Mouse (Mus musculus) liver, embryonic 11.5 days (tissue): Measurements from ENCODE around the gene Eefsec. TPM values are rescaled to one million over a fixed set of nuclear protein-coding genes. Genes with fewer than 3 reads are reported as not detected.

Source experiments
- ATAC-seq: fragments of 200-750 bp; cut with Nextera tagmentation; replicated peaks from 2 replicates; pipeline ENCODE4 v1.8.0; 2017; ENCODE audit warnings: moderate number of reproducible peaks, mild to moderate bottlenecking, moderate TSS enrichment, moderate library complexity; ENCODE audit not compliant: low FRiP score
- DNase-seq: peaks from one replicate; pipeline ENCODE4 v3.0.0-alpha.2; 2017; ENCODE audit warnings: low spot score
- H3K27ac ChIP-seq: fragments of 300-500 bp; sonication (generic); 2 replicates; pipeline ENCODE4 v1.5.1; 2014; ENCODE audit warnings: mild to moderate bottlenecking, low read depth, low read length, control low read depth
- H3K27me3 ChIP-seq: fragments of 300-500 bp; sonication (generic); replicated peaks from 2 replicates; pipeline ENCODE4 v1.6.1; 2014; ENCODE audit warnings: low read length, mixed read lengths; ENCODE audit not compliant: control insufficient read depth, insufficient read depth
- H3K36me3 ChIP-seq: fragments of 300-500 bp; sonication (generic); 2 replicates; pipeline ENCODE4 v1.6.1; 2014; ENCODE audit warnings: mild to moderate bottlenecking, low read length, moderate library complexity, mixed read lengths; ENCODE audit not compliant: control insufficient read depth, insufficient read depth
- H3K4me1 ChIP-seq: fragments of 300-500 bp; sonication (generic); replicated peaks from 2 replicates; pipeline ENCODE4 v1.6.1; 2014; ENCODE audit warnings: low read length, mixed read lengths; ENCODE audit not compliant: control insufficient read depth, insufficient read depth
- H3K4me2 ChIP-seq: fragments of 300-500 bp; sonication (generic); 2 replicates; pipeline ENCODE4 v1.6.1; 2014; ENCODE audit warnings: mild to moderate bottlenecking, control low read depth, moderate library complexity
- H3K4me3 ChIP-seq: fragments of 300-500 bp; sonication (generic); 2 replicates; pipeline ENCODE4 v1.5.1; 2014; ENCODE audit warnings: low read depth, low read length, control low read depth
- H3K9ac ChIP-seq: fragments of 300-500 bp; sonication (generic); 2 replicates; pipeline ENCODE4 v1.6.1; 2014; ENCODE audit warnings: low read depth, low read length, control low read depth
- H3K9me3 ChIP-seq: fragments of 300-500 bp; sonication (generic); 2 replicates; pipeline ENCODE4 v1.6.1; 2016; ENCODE audit warnings: low read length, inconsistent platforms, mixed read lengths; ENCODE audit not compliant: control insufficient read depth
- WGBS: fragments of 180-500 bp; shearing (Covaris S2); extraction: QIAGEN DNeasy Blood & Tissue Kit; methylation state at CpG from one replicate; pipeline ENCODE4 v1.1.7; 2014; 5-methylcytosine and 5-hydroxymethylcytosine counted together
- polyA plus RNA-seq: library from polyadenylated mRNA; unstranded; fragments of >200 nt; fragmentation: Nextera tagmentation; extraction: Ambion mirVana; gene quantifications from 2 replicates; pipeline ENCODE4 v1.2.1, GENCODE M21; 2014

Eefsec gene
- polyA plus RNA-seq, 1 experiment from 2014 or later: 46.7 TPM

DNA sequence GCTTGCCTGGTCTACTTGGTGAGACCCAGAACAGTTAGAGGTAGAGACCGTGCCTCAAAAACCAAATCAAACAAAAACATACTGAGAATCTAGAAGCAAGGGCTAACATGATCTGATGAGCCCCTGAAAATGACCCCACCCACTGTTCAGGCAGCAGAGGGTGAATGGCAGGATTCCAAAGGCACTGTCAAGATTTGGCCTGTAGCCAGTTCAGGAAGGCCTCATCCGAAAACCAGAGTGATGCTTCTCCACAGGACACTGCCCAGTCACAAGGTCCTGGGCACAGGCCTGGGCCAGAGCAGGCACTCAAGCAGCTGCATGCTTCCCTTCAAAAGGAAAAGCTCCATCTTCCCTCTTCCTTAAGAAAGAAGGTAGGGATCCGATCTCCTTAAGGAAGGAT is 2.9 kb downstream of the Eefsec start:
- peaks cover 9% of the 10 kb centered on the region for H3K4me1 ChIP-seq
- H3K4me2 ChIP-seq: no peak overlapping the region
- H3K9ac ChIP-seq: no peak overlapping the region
- H3K27ac ChIP-seq: no peak overlapping the region
- ATAC-seq (no peak), DNase-seq (no peak)
- H3K9me3 ChIP-seq: no peaks in the 10 kb centered on the region
- H3K27me3 ChIP-seq: no peaks in the 10 kb centered on the region
- no peak overlapping the region for H3K4me3 ChIP-seq
- 89% methylated on average over 3 of the region's 3 CpGs for WGBS
- no peaks in the 10 kb centered on the region for H3K36me3 ChIP-seq

DNA sequence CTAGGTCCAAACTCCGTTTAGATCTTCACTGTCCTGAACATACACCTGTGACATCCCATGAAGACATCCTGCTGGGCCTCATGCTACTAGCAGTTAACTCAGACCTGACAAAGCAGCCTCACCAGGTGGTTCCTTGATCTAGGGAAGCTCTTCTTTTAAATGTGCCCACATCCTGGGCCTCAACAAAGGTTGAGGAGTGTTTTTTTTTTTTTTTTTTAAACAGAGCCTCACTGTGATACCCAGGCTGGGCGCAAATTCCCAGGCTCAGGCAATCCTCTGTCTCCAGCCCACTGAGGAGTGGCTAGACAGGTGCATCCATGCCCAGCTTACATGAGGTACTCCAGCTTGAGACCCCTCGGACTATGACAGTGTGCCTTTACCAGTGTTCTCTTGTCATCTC is 3.8 kb downstream of the Eefsec start:
- no peak overlapping the region for H3K4me2 ChIP-seq
- no peak for DNase-seq
- ATAC-seq: no peak
- WGBS: 81% methylated on average over 3 of the region's 3 CpGs
- H3K27ac ChIP-seq: no peak overlapping the region
- H3K9ac ChIP-seq: no peak overlapping the region
- no peak overlapping the region for H3K4me3 ChIP-seq
- no peaks in the 10 kb centered on the region for H3K9me3 ChIP-seq
- H3K36me3 ChIP-seq: no peaks in the 10 kb centered on the region
- peaks cover 9% of the 10 kb centered on the region for H3K4me1 ChIP-seq
- no peaks in the 10 kb centered on the region for H3K27me3 ChIP-seq

- WGBS: 82% methylated on average over 4 of the region's 4 CpGs
- Histone ChIP-seq H3K9ac (no peak overlapping the region), H3K9me3 (no peaks in the 10 kb centered on the region), H3K4me3 (no peak overlapping the region), H3K27ac (no peak overlapping the region), H3K4me2 (no peak overlapping the region), H3K36me3 (no peaks in the 10 kb centered on the region), H3K4me1 (no peaks in the 10 kb centered on the region), H3K27me3 (no peaks in the 10 kb centered on the region)
- DNase-seq (no peak), ATAC-seq (no peak)
Measured at GRCm38 (mm10) chr6:88439056-88439455, 7.3 kb downstream of the Eefsec start.

DNA sequence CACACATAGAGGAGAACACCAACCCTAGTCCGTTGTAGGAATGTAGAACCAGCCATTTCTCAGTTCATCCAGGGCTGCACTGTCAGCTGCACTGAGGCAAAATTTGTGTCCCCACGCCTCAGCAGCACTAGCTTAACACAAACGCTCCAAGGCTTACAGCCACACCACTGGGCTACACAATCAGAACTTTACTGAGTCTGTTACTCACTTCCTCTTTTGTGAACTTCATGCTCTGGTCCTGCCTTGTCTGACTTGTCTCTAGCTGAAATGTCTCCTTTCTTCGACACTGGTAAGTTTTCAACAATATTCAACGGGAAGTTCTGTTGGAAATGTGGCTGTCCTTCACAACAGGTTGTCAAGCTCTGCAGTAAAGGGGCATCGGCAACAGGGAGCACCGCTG is 10.7 kb downstream of the Eefsec start:
- no peak for DNase-seq
- no peaks in the 10 kb centered on the region for H3K27me3 ChIP-seq
- 71% methylated on average over 7 of the region's 7 CpGs for WGBS
- no peak overlapping the region for H3K4me2 ChIP-seq
- H3K9me3 ChIP-seq: no peaks in the 10 kb centered on the region
- no peaks in the 10 kb centered on the region for H3K36me3 ChIP-seq
- H3K4me3 ChIP-seq: no peak overlapping the region
- no peak overlapping the region for H3K27ac ChIP-seq
- no peak for ATAC-seq
- peaks cover 3% of the 10 kb centered on the region; the same call in 1 of the 2 replicates for H3K4me1 ChIP-seq
- no peak overlapping the region for H3K9ac ChIP-seq

GRCm38 (mm10) chr6:88431202-88431601 is 15.1 kb downstream of the Eefsec start:
- DNase-seq (no peak), ATAC-seq (peak; percentile 77)
- Histone ChIP-seq H3K4me3 (no peak overlapping the region), H3K36me3 (no peaks in the 10 kb centered on the region), H3K4me1 (peaks cover 6% of the 10 kb centered on the region; the same call in 1 of the 2 replicates), H3K27me3 (no peaks in the 10 kb centered on the region), H3K9me3 (no peaks in the 10 kb centered on the region), H3K4me2 (no peak overlapping the region), H3K9ac (no peak overlapping the region), H3K27ac (no peak overlapping the region)
- WGBS: 8% methylated on average over 4 of the region's 4 CpGs

DNA sequence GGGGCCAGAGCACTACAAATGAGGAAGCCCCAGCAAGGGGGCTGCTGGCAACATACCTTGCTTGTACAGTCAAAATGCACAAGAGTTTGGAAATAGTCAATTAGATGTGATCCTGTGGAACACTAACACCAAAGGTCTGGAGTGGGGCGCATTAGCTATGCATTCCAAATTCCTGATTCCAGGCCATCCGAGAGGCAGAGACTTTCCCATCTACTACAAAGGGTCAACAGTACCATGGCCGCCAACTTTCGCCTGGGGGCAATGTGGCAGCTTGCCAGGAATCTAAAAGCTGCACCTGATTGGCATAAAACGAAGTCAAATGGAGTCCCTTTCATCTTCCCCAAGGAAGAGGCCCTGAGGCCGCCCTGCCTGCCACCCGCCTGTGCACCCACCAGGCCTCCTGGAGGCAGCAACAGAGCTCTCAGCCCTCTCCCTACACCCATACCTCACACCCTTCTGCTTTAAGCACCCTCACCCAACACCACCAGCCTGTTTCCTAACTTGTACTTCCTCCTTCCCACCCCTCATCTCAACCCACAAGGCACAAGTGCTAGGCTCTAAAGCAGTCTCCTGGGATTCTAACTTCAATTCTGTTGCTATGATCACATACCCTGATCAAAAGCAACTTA is 30.1 kb downstream of the Eefsec start:
- H3K27ac ChIP-seq: no peak overlapping the region
- no peak overlapping the region for H3K9ac ChIP-seq
- DNase-seq (no peak), ATAC-seq (no peak)
- H3K4me1 ChIP-seq: no peaks in the 10 kb centered on the region; the same call in 1 of the 2 replicates
- H3K36me3 ChIP-seq: no peaks in the 10 kb centered on the region
- 83% methylated on average over 7 of the region's 7 CpGs for WGBS
- no peaks in the 10 kb centered on the region for H3K27me3 ChIP-seq
- no peak overlapping the region for H3K4me3 ChIP-seq
- no peaks in the 10 kb centered on the region for H3K9me3 ChIP-seq
- H3K4me2 ChIP-seq: no peak overlapping the region

DNA sequence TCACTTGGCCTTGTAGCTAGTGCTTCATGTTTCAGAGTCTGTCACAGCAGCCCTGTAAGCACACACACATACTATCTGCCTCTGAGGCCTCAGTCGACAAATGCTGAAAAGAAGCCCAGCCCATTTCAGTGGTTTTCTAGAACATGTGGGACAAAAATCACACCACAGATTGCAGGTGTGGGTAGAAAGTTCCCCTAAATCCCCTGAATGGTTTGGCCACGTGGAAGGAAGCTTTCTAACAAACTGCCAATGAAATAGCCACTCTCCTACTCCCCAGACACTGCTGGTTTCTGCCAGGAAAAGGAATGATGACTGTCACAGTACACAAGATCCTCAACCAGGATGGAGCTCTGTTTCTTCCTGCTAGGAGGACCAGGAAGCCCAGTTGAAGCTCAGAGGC is 33.7 kb downstream of the Eefsec start:
- H3K27me3 ChIP-seq: no peaks in the 10 kb centered on the region
- 51% methylated on average over 2 of the region's 2 CpGs for WGBS

GRCm38 (mm10) chr6:88409492-88409891 is 36.8 kb downstream of the Eefsec start:
- Histone ChIP-seq H3K27me3 (no peaks in the 10 kb centered on the region), H3K4me3 (no peak overlapping the region), H3K9ac (no peak overlapping the region), H3K9me3 (no peaks in the 10 kb centered on the region), H3K4me2 (no peak overlapping the region), H3K36me3 (no peaks in the 10 kb centered on the region), H3K4me1 (no peaks in the 10 kb centered on the region; the same call in 1 of the 2 replicates), H3K27ac (no peak overlapping the region)
- WGBS: 79% methylated on average over 5 of the region's 5 CpGs
- ATAC-seq (no peak), DNase-seq (no peak)

More for the DNA sequence above, 33.7 kb downstream of the Eefsec start:
- ATAC-seq (no peak), DNase-seq (no peak)
- Histone ChIP-seq H3K4me2 (no peak overlapping the region), H3K36me3 (no peaks in the 10 kb centered on the region), H3K9me3 (no peaks in the 10 kb centered on the region), H3K9ac (no peak overlapping the region), H3K4me3 (no peak overlapping the region), H3K4me1 (no peaks in the 10 kb centered on the region; the same call in 1 of the 2 replicates), H3K27ac (no peak overlapping the region)

DNA sequence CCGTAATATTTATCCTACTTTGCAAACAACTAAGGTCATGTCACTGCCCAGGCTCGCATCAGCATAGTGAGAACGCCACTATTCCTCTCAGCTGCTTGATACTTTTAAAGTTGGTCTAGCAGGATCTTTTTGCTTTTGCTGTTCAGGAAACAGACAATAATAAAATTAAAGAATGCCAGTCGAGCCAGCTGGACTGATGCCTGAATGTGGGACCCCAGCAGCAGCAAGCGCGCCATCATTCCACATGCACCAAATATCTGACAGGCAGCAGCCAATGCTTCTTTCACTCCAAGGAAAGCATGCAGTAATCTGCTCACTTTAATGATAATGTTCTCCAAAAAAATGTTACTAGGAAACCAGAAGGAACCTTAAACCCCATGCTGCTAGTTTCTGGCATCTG is 45.9 kb downstream of the Eefsec start:
- no peak overlapping the region for H3K9ac ChIP-seq
- DNase-seq (no peak), ATAC-seq (no peak)
- no peak overlapping the region for H3K4me3 ChIP-seq
- H3K4me1 ChIP-seq: no peaks in the 10 kb centered on the region
- H3K4me2 ChIP-seq: no peak overlapping the region
- WGBS: 83% methylated on average over 6 of the region's 6 CpGs
- H3K27me3 ChIP-seq: no peaks in the 10 kb centered on the region
- no peaks in the 10 kb centered on the region for H3K36me3 ChIP-seq
- no peaks in the 10 kb centered on the region for H3K9me3 ChIP-seq
- no peak overlapping the region for H3K27ac ChIP-seq
